Mouse (Mus musculus) hindbrain, postnatal 0 days (tissue): Measurements from ENCODE around the gene Mrpl1. TPM values are rescaled to one million over a fixed set of nuclear protein-coding genes. Genes with fewer than 3 reads are reported as not detected.

Experiments
- ATAC-seq: fragments of 200-750 bp; cut with Nextera tagmentation; 2 replicates; pipeline ENCODE4 v1.8.0; 2017; ENCODE audit warnings: mild to moderate bottlenecking, moderate TSS enrichment, moderate library complexity
- DNase-seq: peaks from one replicate; pipeline ENCODE4 v3.0.0-alpha.2; 2015; ENCODE audit warnings: low spot score
- H3K27ac ChIP-seq: fragments of 300-500 bp; sonication (generic); 2 replicates; pipeline ENCODE4 v1.5.1; 2014; ENCODE audit warnings: mild to moderate bottlenecking
- H3K27me3 ChIP-seq: fragments of 300-500 bp; sonication (generic); 2 replicates; pipeline ENCODE4 v1.6.1; 2014; ENCODE audit warnings: low read length, mixed read lengths; ENCODE audit not compliant: insufficient read depth
- H3K36me3 ChIP-seq: fragments of 300-500 bp; sonication (generic); 2 replicates; pipeline ENCODE4 v1.6.1; 2014; ENCODE audit warnings: low read length, mixed read lengths; ENCODE audit not compliant: insufficient read depth
- H3K4me1 ChIP-seq: fragments of 300-500 bp; sonication (generic); 2 replicates; pipeline ENCODE4 v1.6.1; 2014; ENCODE audit warnings: antibody characterized with exemption, low read length, mixed read lengths; ENCODE audit not compliant: insufficient read depth
- H3K4me2 ChIP-seq: fragments of 300-500 bp; sonication (generic); 2 replicates; pipeline ENCODE4 v1.6.1; 2014; ENCODE audit warnings: low read depth, mild to moderate bottlenecking, low read length, moderate library complexity, mixed read lengths
- H3K4me3 ChIP-seq: fragments of 300-500 bp; sonication (generic); 2 replicates; pipeline ENCODE4 v1.5.1; 2014; ENCODE audit warnings: low read length
- H3K9ac ChIP-seq: fragments of 300-500 bp; sonication (generic); replicated peaks from 2 replicates; pipeline ENCODE4 v1.6.1; 2014; ENCODE audit warnings: mild to moderate bottlenecking, low read length, moderate library complexity, mixed read lengths
- H3K9me3 ChIP-seq: fragments of 300-500 bp; sonication (generic); 2 replicates; pipeline ENCODE4 v1.6.1; 2016; ENCODE audit warnings: low read length, mixed read lengths
- CTCF ChIP-seq: IDR thresholded peaks from 2 replicates; pipeline ENCODE4 v1.5.1; 2016; ENCODE audit warnings: antibody characterized with exemption, control low read depth, low read depth
- WGBS: fragments of 180-500 bp; shearing (Covaris S2); extraction: QIAGEN DNeasy Blood & Tissue Kit; methylation state at CpG from one replicate; pipeline ENCODE4 v1.1.7; 2014; 5-methylcytosine and 5-hydroxymethylcytosine counted together
- polyA plus RNA-seq: library from polyadenylated mRNA; unstranded; fragments of >200 nt; fragmentation: Nextera tagmentation; extraction: Ambion mirVana; gene quantifications from 2 replicates; pipeline ENCODE4 v1.2.1, GENCODE M21; 2015
- total RNA-seq: library from RNA; depleted of rRNA; stranded (reverse); fragments of >200 nt; gene quantifications from 2 replicates; pipeline ENCODE4 v1.2.3, GENCODE M21; 2014; rRNA removed

The Mrpl1 gene
- total and polyA plus RNA-seq, 2 experiments from 2014 or later = 12.3 to 13.7 TPM

GRCm38 (mm10) chr5:96306271-96306670 is 97.0 kb downstream of the Mrpl1 start:
- Histone ChIP-seq H3K4me1 (no peaks in the 10 kb centered on the region), H3K9me3 (no peaks in the 10 kb centered on the region), H3K36me3 (no peaks in the 10 kb centered on the region), H3K4me3 (no peak overlapping the region), H3K27me3 (no peaks in the 10 kb centered on the region), H3K4me2 (no peak overlapping the region), H3K27ac (no peak overlapping the region), H3K9ac (no peak overlapping the region)
- ATAC-seq (no peak), DNase-seq (no peak)
- WGBS = 80% methylated on average over 1 of the region's 1 CpGs
- no peak for TF ChIP-seq CTCF

GRCm38 (mm10) chr5:96306826-96307225 is 97.5 kb downstream of the Mrpl1 start:
- DNase-seq (peak; percentile 6), ATAC-seq (no peak)
- Histone ChIP-seq H3K9me3 (no peaks in the 10 kb centered on the region), H3K9ac (no peak overlapping the region), H3K4me3 (no peak overlapping the region), H3K27ac (no peak overlapping the region), H3K36me3 (no peaks in the 10 kb centered on the region), H3K4me2 (no peak overlapping the region), H3K27me3 (no peaks in the 10 kb centered on the region), H3K4me1 (no peaks in the 10 kb centered on the region)
- TF ChIP-seq CTCF = peak; percentile 43
- WGBS = 72% methylated on average over 5 of the region's 5 CpGs

- Histone ChIP-seq H3K27ac (no peak overlapping the region), H3K36me3 (no peaks in the 10 kb centered on the region), H3K4me1 (no peaks in the 10 kb centered on the region), H3K4me2 (no peak overlapping the region), H3K9me3 (no peaks in the 10 kb centered on the region), H3K27me3 (no peaks in the 10 kb centered on the region), H3K4me3 (no peak overlapping the region), H3K9ac (no peak overlapping the region)
- DNase-seq (peak; percentile 3), ATAC-seq (no peak)
- TF ChIP-seq CTCF = no peak
- WGBS = 74% methylated on average over 13 of the region's 13 CpGs
These were observed 98.8 kb downstream of the Mrpl1 start for GRCm38 (mm10) chr5:96308086-96308485.

GRCm38 (mm10) chr5:96308645-96309044 is 99.4 kb downstream of the Mrpl1 start:
- 33% methylated on average over 5 of the region's 5 CpGs for WGBS
- H3K27me3 ChIP-seq = no peaks in the 10 kb centered on the region
- TF ChIP-seq CTCF = no peak
- ATAC-seq (0 out of 2 replicates have a peak, but pooled peaks have one; percentile 53), DNase-seq (peak; percentile 50)
- H3K9ac ChIP-seq = no peak overlapping the region
- H3K9me3 ChIP-seq = no peaks in the 10 kb centered on the region
- no peak overlapping the region for H3K4me2 ChIP-seq
- no peak overlapping the region for H3K4me3 ChIP-seq
- H3K27ac ChIP-seq = no peak overlapping the region
- H3K36me3 ChIP-seq = no peaks in the 10 kb centered on the region
- no peaks in the 10 kb centered on the region for H3K4me1 ChIP-seq

GRCm38 (mm10) chr5:96309566-96309965 is 100.3 kb downstream of the Mrpl1 start:
- Histone ChIP-seq H3K27ac (no peak overlapping the region), H3K27me3 (no peaks in the 10 kb centered on the region), H3K4me2 (no peak overlapping the region), H3K4me1 (no peaks in the 10 kb centered on the region), H3K9ac (no peak overlapping the region), H3K9me3 (no peaks in the 10 kb centered on the region), H3K4me3 (no peak overlapping the region), H3K36me3 (no peaks in the 10 kb centered on the region)
- 91% methylated on average over 5 of the region's 5 CpGs for WGBS
- DNase-seq (no peak), ATAC-seq (no peak)
- TF ChIP-seq CTCF = no peak

GRCm38 (mm10) chr5:96311677-96312076 is 102.4 kb downstream of the Mrpl1 start:
- Histone ChIP-seq H3K27ac (no peak overlapping the region), H3K4me3 (no peak overlapping the region), H3K27me3 (no peaks in the 10 kb centered on the region), H3K36me3 (no peaks in the 10 kb centered on the region), H3K9me3 (no peaks in the 10 kb centered on the region), H3K9ac (no peak overlapping the region), H3K4me1 (no peaks in the 10 kb centered on the region), H3K4me2 (no peak overlapping the region)
- 76% methylated on average over 8 of the region's 8 CpGs for WGBS
- TF ChIP-seq CTCF = no peak
- DNase-seq (no peak), ATAC-seq (no peak)

Other genes starting within 250 kb of the Mrpl1 start
- 17.7 and 24.0 TPM in 2 replicates for gene Cnot6l, start 45.3 kb upstream of the Mrpl1 start, total RNA-seq
- 17.8 and 21.1 TPM in 2 replicates for gene Cnot6l, start 45.3 kb upstream of the Mrpl1 start, polyA plus RNA-seq
- gene Fras1, start 164.5 kb downstream of the Mrpl1 start, total RNA-seq = 10.1 and 15.3 TPM in 2 replicates
- 2.9 and 3.9 TPM in 2 replicates for gene Fras1, start 164.5 kb downstream of the Mrpl1 start, polyA plus RNA-seq